Mouse (Mus musculus) embryonic facial prominence, embryonic 12.5 days (tissue): Measurements from ENCODE around the gene Ift140. TPM values are rescaled to one million over a fixed set of nuclear protein-coding genes. Genes with fewer than 3 reads are reported as not detected.

Experiments used
- ATAC-seq: fragments of 200-750 bp; cut with Nextera tagmentation; 2 replicates; pipeline ENCODE4 v1.8.0; 2017; ENCODE audit not compliant: insufficient number of reproducible peaks, insufficient read depth, low FRiP score, low TSS enrichment
- H3K27ac ChIP-seq: fragments of 300-500 bp; sonication (generic); 2 replicates; pipeline ENCODE4 v1.5.1; 2016; ENCODE audit warnings: mild to moderate bottlenecking
- H3K27me3 ChIP-seq: fragments of 300-500 bp; sonication (generic); 2 replicates; pipeline ENCODE4 v1.6.1; 2016; ENCODE audit warnings: mild to moderate bottlenecking, moderate library complexity
- H3K36me3 ChIP-seq: fragments of 300-500 bp; sonication (generic); 2 replicates; pipeline ENCODE4 v1.6.1; 2016; ENCODE audit warnings: mild to moderate bottlenecking
- H3K4me1 ChIP-seq: fragments of 300-500 bp; sonication (generic); 2 replicates; pipeline ENCODE4 v1.6.1; 2016
- H3K4me2 ChIP-seq: fragments of 300-500 bp; sonication (generic); replicated peaks from 2 replicates; pipeline ENCODE4 v1.6.1; 2016; ENCODE audit warnings: mild to moderate bottlenecking, moderate library complexity
- H3K4me3 ChIP-seq: fragments of 300-500 bp; sonication (generic); 2 replicates; pipeline ENCODE4 v1.5.1; 2016; ENCODE audit warnings: mild to moderate bottlenecking
- H3K9ac ChIP-seq: fragments of 300-500 bp; sonication (generic); 2 replicates; pipeline ENCODE4 v1.6.1; 2016; ENCODE audit warnings: mild to moderate bottlenecking, moderate library complexity
- H3K9me3 ChIP-seq: fragments of 300-500 bp; sonication (generic); 2 replicates; pipeline ENCODE4 v1.6.1; 2016; ENCODE audit warnings: mild to moderate bottlenecking, moderate library complexity
- WGBS: fragments of 180-500 bp; shearing (Covaris S2); methylation state at CpG from one replicate; pipeline ENCODE4 v1.1.7; 2016; 5-methylcytosine and 5-hydroxymethylcytosine counted together
- polyA plus RNA-seq: library from polyadenylated mRNA; unstranded; fragments of >200 nt; fragmentation: Nextera tagmentation; extraction: Ambion mirVana; gene quantifications from 2 replicates; pipeline ENCODE4 v1.2.1, GENCODE M21; 2016

Gene Ift140
- 29.0 and 29.8 TPM in 2 replicates for polyA plus RNA-seq

GRCm38 (mm10) chr17:25015655-25016291 lies at the start of gene Ift140, which contains the start of gene Cramp1l:
Gene Ift140 (plus strand): TSS chr17:25016085.
Gene Cramp1l (minus strand): TSS chr17:25015788.
- peak within 1 kb of the TSS; percentile 85 for H3K4me3 ChIP-seq
- ATAC-seq: peak; percentile 97
- H3K27me3 ChIP-seq: no peaks in the 10 kb centered on the region
- peak within 1 kb of the TSS; percentile 97 for H3K9ac ChIP-seq
- no peaks in the 10 kb centered on the region for H3K9me3 ChIP-seq
- H3K27ac ChIP-seq: peak within 1 kb of the TSS; percentile 80
- H3K4me1 ChIP-seq: peaks cover 13% of the 10 kb centered on the region
- H3K4me2 ChIP-seq: peak within 1 kb of the TSS; percentile 92
- WGBS: under 1% methylated on average over 62 of the region's 62 CpGs
- H3K36me3 ChIP-seq: peaks cover 32% of the 10 kb centered on the region

- Histone ChIP-seq H3K4me2 (no peak overlapping the region), H3K36me3 (peaks cover 86% of the 10 kb centered on the region), H3K9ac (no peak overlapping the region), H3K9me3 (no peaks in the 10 kb centered on the region), H3K4me1 (no peaks in the 10 kb centered on the region), H3K27ac (no peak overlapping the region), H3K27me3 (no peaks in the 10 kb centered on the region), H3K4me3 (no peak overlapping the region)
- no peak for ATAC-seq
- WGBS: 94% methylated on average over 6 of the region's 6 CpGs
These were observed 28.7 kb upstream of the Ift140 start for GRCm38 (mm10) chr17:24987221-24987620.

GRCm38 (mm10) chr17:24994721-24995120 lies 21.2 kb upstream of the Ift140 start:
- Histone ChIP-seq H3K9ac (no peak overlapping the region), H3K27me3 (no peaks in the 10 kb centered on the region), H3K4me2 (no peak overlapping the region), H3K4me3 (no peak overlapping the region), H3K4me1 (no peaks in the 10 kb centered on the region), H3K9me3 (no peaks in the 10 kb centered on the region), H3K27ac (no peak overlapping the region), H3K36me3 (peaks cover 95% of the 10 kb centered on the region)
- no peak for ATAC-seq
- 93% methylated on average over 6 of the region's 6 CpGs for WGBS

GRCm38 (mm10) chr17:25005102-25005501 lies 10.8 kb upstream of the Ift140 start:
- Histone ChIP-seq H3K4me3 (no peak overlapping the region), H3K27me3 (no peaks in the 10 kb centered on the region), H3K27ac (no peak overlapping the region), H3K36me3 (peaks cover 62% of the 10 kb centered on the region), H3K9me3 (no peaks in the 10 kb centered on the region), H3K4me1 (no peaks in the 10 kb centered on the region), H3K9ac (no peak overlapping the region), H3K4me2 (no peak overlapping the region)
- ATAC-seq: no peak
- 91% methylated on average over 3 of the region's 3 CpGs for WGBS

GRCm38 (mm10) chr17:25007480-25007879 lies 8.4 kb upstream of the Ift140 start:
- no peak for ATAC-seq
- H3K4me2 ChIP-seq: no peak overlapping the region
- no peak overlapping the region for H3K9ac ChIP-seq
- H3K4me3 ChIP-seq: no peak overlapping the region
- no peak overlapping the region for H3K27ac ChIP-seq
- H3K4me1 ChIP-seq: no peaks in the 10 kb centered on the region
- peaks cover 63% of the 10 kb centered on the region for H3K36me3 ChIP-seq
- H3K27me3 ChIP-seq: no peaks in the 10 kb centered on the region
- no peaks in the 10 kb centered on the region for H3K9me3 ChIP-seq

- ATAC-seq: no peak
- H3K27ac ChIP-seq: peak overlapping the region; percentile 90
- peak overlapping the region; percentile 92 for H3K4me2 ChIP-seq
These were observed 2.0 kb upstream of the Ift140 start for GRCm38 (mm10) chr17:25013606-25014501.

GRCm38 (mm10) chr17:25014841-25015570 lies 879 bp upstream of the Ift140 start:
- peak overlapping the region; percentile 85 for H3K4me3 ChIP-seq
- WGBS: under 1% methylated on average over 39 of the region's 39 CpGs
- H3K27me3 ChIP-seq: no peaks in the 10 kb centered on the region
- no peaks in the 10 kb centered on the region for H3K9me3 ChIP-seq
- ATAC-seq: no peak
- H3K36me3 ChIP-seq: peaks cover 33% of the 10 kb centered on the region
- H3K4me2 ChIP-seq: peak overlapping the region; percentile 92
- peak overlapping the region; percentile 97 for H3K9ac ChIP-seq
- H3K4me1 ChIP-seq: peaks cover 13% of the 10 kb centered on the region
- H3K27ac ChIP-seq: peak overlapping the region; percentile 79

More at GRCm38 (mm10) chr17:25013606-25014501, 2.0 kb upstream of the Ift140 start:
- Histone ChIP-seq H3K36me3 (peaks cover 22% of the 10 kb centered on the region), H3K27me3 (no peaks in the 10 kb centered on the region), H3K4me1 (peaks cover 13% of the 10 kb centered on the region), H3K9ac (peak overlapping the region; percentile 97), H3K4me3 (peak overlapping the region; percentile 85), H3K9me3 (no peaks in the 10 kb centered on the region)
- under 1% methylated on average over 75 of the region's 81 CpGs for WGBS

- peak overlapping the region; percentile 85 for H3K4me3 ChIP-seq
- WGBS: under 1% methylated on average over 55 of the region's 55 CpGs
- no peaks in the 10 kb centered on the region for H3K27me3 ChIP-seq
- ATAC-seq: peak; percentile 92
- H3K36me3 ChIP-seq: peaks cover 25% of the 10 kb centered on the region
- H3K27ac ChIP-seq: peak overlapping the region; percentile 80
- H3K4me2 ChIP-seq: peak overlapping the region; percentile 92
- peak overlapping the region; percentile 69 for H3K9ac ChIP-seq
- peaks cover 13% of the 10 kb centered on the region for H3K4me1 ChIP-seq
- H3K9me3 ChIP-seq: no peaks in the 10 kb centered on the region
These were observed 627 bp downstream of the Ift140 start for GRCm38 (mm10) chr17:25016292-25017132.

- H3K36me3 ChIP-seq: peaks cover 44% of the 10 kb centered on the region
- no peaks in the 10 kb centered on the region for H3K9me3 ChIP-seq
- no peak overlapping the region for H3K4me3 ChIP-seq
- no peak overlapping the region for H3K9ac ChIP-seq
- H3K27me3 ChIP-seq: no peaks in the 10 kb centered on the region
- H3K4me2 ChIP-seq: no peak overlapping the region
- no peaks in the 10 kb centered on the region for H3K4me1 ChIP-seq
- 67% methylated on average over 4 of the region's 4 CpGs for WGBS
- H3K27ac ChIP-seq: no peak overlapping the region
- ATAC-seq: no peak
These were observed 20.3 kb downstream of the Ift140 start for GRCm38 (mm10) chr17:25036183-25036582.

GRCm38 (mm10) chr17:25044879-25045278 lies 29.0 kb downstream of the Ift140 start:
- H3K4me1 ChIP-seq: no peaks in the 10 kb centered on the region
- H3K9ac ChIP-seq: no peak overlapping the region
- no peak for ATAC-seq
- 61% methylated on average over 7 of the region's 7 CpGs for WGBS
- no peak overlapping the region for H3K27ac ChIP-seq
- H3K9me3 ChIP-seq: no peaks in the 10 kb centered on the region
- H3K4me3 ChIP-seq: no peak overlapping the region
- peaks cover 41% of the 10 kb centered on the region for H3K36me3 ChIP-seq
- H3K27me3 ChIP-seq: no peaks in the 10 kb centered on the region
- no peak overlapping the region for H3K4me2 ChIP-seq

GRCm38 (mm10) chr17:25045281-25045680 lies 29.4 kb downstream of the Ift140 start:
- H3K36me3 ChIP-seq: peaks cover 41% of the 10 kb centered on the region
- no peaks in the 10 kb centered on the region for H3K9me3 ChIP-seq
- H3K27ac ChIP-seq: no peak overlapping the region
- no peak overlapping the region for H3K9ac ChIP-seq
- no peak overlapping the region for H3K4me3 ChIP-seq
- H3K27me3 ChIP-seq: no peaks in the 10 kb centered on the region
- 89% methylated on average over 4 of the region's 4 CpGs for WGBS
- H3K4me2 ChIP-seq: no peak overlapping the region
- no peak for ATAC-seq
- H3K4me1 ChIP-seq: no peaks in the 10 kb centered on the region
